ENCODE assay signal across 5 mouse cellular contexts in genomic region chr4:105394366-105394765, GRCm38 (mm10).
"Had no signal": no experiment of that assay in that cellular context is flagged by ENCODE, and none has a peak within 500 bp of the region (broad histone marks: within the 10 kb centered on the region; RNA-seq: fewer than 3 reads in every experiment).

No protein-coding gene starts in this region.

- DNase-seq: kidney, postnatal 14 days; lung, adult 2 months; lung, postnatal 10 days; right cerebral cortex, postnatal 14 days; thymus, postnatal 4 days had no signal
